Mouse (Mus musculus) liver, embryonic 12.5 days (tissue): ENCODE data around the gene Gemin5. TPM values are rescaled to one million over a fixed set of nuclear protein-coding genes. Genes with fewer than 3 reads are reported as not detected.
"Not testable (repeated sequence)": the region's sequence is repeated elsewhere in the genome, so short reads cannot be mapped to it uniquely, and the experiment has no call there.

Source experiments
- ATAC-seq: fragments of 200-750 bp; cut with Nextera tagmentation; 2 replicates; pipeline ENCODE4 v1.8.0; 2017; ENCODE audit warnings: moderate number of reproducible peaks, mild to moderate bottlenecking, moderate library complexity
- H3K27ac ChIP-seq: fragments of 300-500 bp; sonication (generic); 2 replicates; pipeline ENCODE4 v1.5.1; 2016; ENCODE audit warnings: mild to moderate bottlenecking
- H3K27me3 ChIP-seq: fragments of 300-500 bp; sonication (generic); replicated peaks from 2 replicates; pipeline ENCODE4 v1.6.1; 2016; ENCODE audit warnings: mild to moderate bottlenecking, moderate library complexity
- H3K36me3 ChIP-seq: fragments of 300-500 bp; sonication (generic); 2 replicates; pipeline ENCODE4 v1.6.1; 2016; ENCODE audit warnings: mild to moderate bottlenecking, moderate library complexity
- H3K4me1 ChIP-seq: fragments of 300-500 bp; sonication (generic); 2 replicates; pipeline ENCODE4 v1.6.1; 2016
- H3K4me2 ChIP-seq: fragments of 300-500 bp; sonication (generic); 2 replicates; pipeline ENCODE4 v1.6.1; 2016; ENCODE audit warnings: mild to moderate bottlenecking, moderate library complexity
- H3K4me3 ChIP-seq: fragments of 300-500 bp; sonication (generic); 2 replicates; pipeline ENCODE4 v1.5.1; 2016; ENCODE audit warnings: mild to moderate bottlenecking, moderate library complexity
- H3K9ac ChIP-seq: fragments of 300-500 bp; sonication (generic); 2 replicates; pipeline ENCODE4 v1.6.1; 2016; ENCODE audit warnings: mild to moderate bottlenecking, moderate library complexity
- H3K9me3 ChIP-seq: fragments of 300-500 bp; sonication (generic); replicated peaks from 2 replicates; pipeline ENCODE4 v1.6.1; 2016; ENCODE audit warnings: mild to moderate bottlenecking, moderate library complexity
- WGBS: fragments of 180-500 bp; shearing (Covaris S2); methylation state at CpG from one replicate; pipeline ENCODE4 v1.1.7; 2016; ENCODE audit not compliant: insufficient replicate concordance; 5-methylcytosine and 5-hydroxymethylcytosine counted together
- polyA plus RNA-seq: library from polyadenylated mRNA; unstranded; fragments of >200 nt; fragmentation: Nextera tagmentation; extraction: Ambion mirVana; gene quantifications from 2 replicates; pipeline ENCODE4 v1.2.1, GENCODE M21; 2016

Gemin5 gene
- polyA plus RNA-seq, 1 experiment from 2014 or later, result 25.4 TPM

GRCm38 (mm10) chr11:58103697-58104306 is 64.5 kb downstream of the Gemin5 start, which contains the start of gene Cnot8:
TSS of gene Cnot8 (plus strand) at chr11:58104153.
- WGBS, result under 1% methylated on average over 55 of the region's 55 CpGs
- Histone ChIP-seq H3K9me3 (no peaks in the 10 kb centered on the region), H3K36me3 (peaks cover 12% of the 10 kb centered on the region; the same call in 1 of the 2 replicates), H3K9ac (peak within 1 kb of the TSS; percentile 92), H3K27me3 (peaks cover 7% of the 10 kb centered on the region), H3K4me2 (peak within 1 kb of the TSS; percentile 87), H3K4me1 (peaks cover 44% of the 10 kb centered on the region), H3K4me3 (peak within 1 kb of the TSS; percentile 87), H3K27ac (peak within 1 kb of the TSS; percentile 90)
- ATAC-seq, result peak; percentile 96

DNA sequence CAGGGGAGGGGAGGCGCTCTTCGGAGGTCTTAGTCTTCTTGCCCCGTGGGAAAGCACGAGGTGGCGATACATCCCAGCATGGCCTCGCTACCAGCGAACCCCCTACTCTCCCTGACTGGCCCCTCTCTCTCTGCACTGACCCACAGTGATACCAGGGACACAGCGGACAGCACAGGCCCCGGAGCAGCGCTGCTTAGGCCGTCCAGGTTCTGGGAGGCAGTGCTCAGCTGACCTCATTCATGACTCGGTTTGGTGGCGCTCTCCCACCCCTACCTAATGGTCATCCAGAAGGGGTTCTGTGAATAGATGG is 65.0 kb downstream of the Gemin5 start:
- Histone ChIP-seq H3K4me3 (peak overlapping the region; percentile 87), H3K27me3 (peaks cover 12% of the 10 kb centered on the region), H3K27ac (peak overlapping the region; percentile 90), H3K9ac (peak overlapping the region; percentile 67), H3K9me3 (no peaks in the 10 kb centered on the region), H3K36me3 (0 out of 2 replicates have a peak, but pooled peaks cover 8% of the 10 kb centered on the region), H3K4me1 (peaks cover 44% of the 10 kb centered on the region), H3K4me2 (peak overlapping the region; percentile 87)
- WGBS, result 53% methylated on average over 13 of the region's 13 CpGs
- ATAC-seq, result peak; percentile 4

DNA sequence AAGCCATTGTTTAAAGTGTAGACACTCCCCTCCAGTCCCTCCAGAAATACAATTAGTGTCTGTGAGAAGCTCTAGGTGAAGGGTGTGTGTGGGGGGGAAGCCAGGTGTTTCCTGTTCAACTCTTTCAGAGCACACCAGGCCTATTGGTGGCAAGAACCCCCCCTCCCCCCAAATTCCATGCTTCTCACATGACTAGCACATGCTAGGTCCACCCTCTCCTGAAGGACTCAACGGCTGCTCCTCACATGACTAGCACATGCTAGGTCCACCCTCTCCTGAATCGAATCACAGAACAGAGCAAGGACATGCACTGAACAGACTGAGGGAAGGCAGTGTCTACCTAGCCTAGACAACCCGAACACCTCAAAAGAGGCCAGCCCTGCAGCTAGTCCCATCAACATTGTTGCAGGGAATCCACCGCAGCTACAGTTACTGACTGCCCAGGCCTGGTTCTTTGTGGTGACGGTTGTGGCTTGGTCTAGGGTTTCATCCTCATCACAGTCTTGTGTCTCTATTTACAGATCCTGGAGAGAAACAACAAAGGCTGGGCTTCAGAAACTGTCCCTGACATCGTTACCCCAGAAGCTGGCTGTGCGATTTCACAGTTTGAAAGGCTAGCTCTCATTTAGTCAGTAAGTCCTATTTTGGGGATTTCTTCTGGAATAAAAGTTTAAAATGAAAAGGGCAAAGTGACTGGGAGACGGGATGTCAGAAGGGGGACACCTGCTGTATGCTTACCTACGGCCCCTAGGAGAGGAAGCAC is 65.6 kb downstream of the Gemin5 start:
- Histone ChIP-seq H3K4me2 (peak overlapping the region; percentile 87), H3K9me3 (no peaks in the 10 kb centered on the region)
- ATAC-seq, result no peak

GRCm38 (mm10) chr11:58102146-58102545 is 66.2 kb downstream of the Gemin5 start:
- ATAC-seq, result no peak
- Histone ChIP-seq H3K4me2 (no peak overlapping the region), H3K27ac (no peak overlapping the region), H3K9me3 (no peaks in the 10 kb centered on the region), H3K27me3 (peaks cover 24% of the 10 kb centered on the region), H3K36me3 (0 out of 2 replicates have a peak, but pooled peaks cover 3% of the 10 kb centered on the region), H3K4me1 (peaks cover 43% of the 10 kb centered on the region), H3K9ac (no peak overlapping the region), H3K4me3 (no peak overlapping the region)
- 81% methylated on average over 3 of the region's 3 CpGs for WGBS

More for the DNA sequence above, 65.6 kb downstream of the Gemin5 start:
- H3K4me1 ChIP-seq, result peaks cover 43% of the 10 kb centered on the region
- peak overlapping the region; percentile 67; the same call in 1 of the 2 replicates for H3K9ac ChIP-seq
- 85% methylated on average over 9 of the region's 9 CpGs for WGBS
- H3K36me3 ChIP-seq, result 0 out of 2 replicates have a peak, but pooled peaks cover 5% of the 10 kb centered on the region
- H3K27ac ChIP-seq, result peak overlapping the region; percentile 90; the same call in 1 of the 2 replicates
- H3K27me3 ChIP-seq, result peaks cover 17% of the 10 kb centered on the region
- 0 out of 2 replicates have a peak overlapping the region, but pooled peaks have one; percentile 87 for H3K4me3 ChIP-seq

GRCm38 (mm10) chr11:58101194-58101720 is 67.1 kb downstream of the Gemin5 start:
- no peak overlapping the region for H3K4me2 ChIP-seq
- peaks cover 32% of the 10 kb centered on the region for H3K27me3 ChIP-seq
- no peak for ATAC-seq
- peaks cover 41% of the 10 kb centered on the region for H3K4me1 ChIP-seq
- H3K27ac ChIP-seq, result no peak overlapping the region
- no peak overlapping the region for H3K4me3 ChIP-seq
- no peak overlapping the region for H3K9ac ChIP-seq
- 0 out of 2 replicates have a peak, but pooled peaks cover 3% of the 10 kb centered on the region for H3K36me3 ChIP-seq
- no peaks in the 10 kb centered on the region for H3K9me3 ChIP-seq
- WGBS, result 66% methylated on average over 4 of the region's 4 CpGs

- Histone ChIP-seq H3K27me3 (peaks cover 41% of the 10 kb centered on the region), H3K4me2 (no peak overlapping the region), H3K36me3 (no peaks in the 10 kb centered on the region), H3K9ac (no peak overlapping the region), H3K4me3 (no peak overlapping the region), H3K4me1 (peaks cover 28% of the 10 kb centered on the region), H3K27ac (no peak overlapping the region), H3K9me3 (no peaks in the 10 kb centered on the region)
- 82% methylated on average over 2 of the region's 2 CpGs for WGBS
- no peak for ATAC-seq
Measured at GRCm38 (mm10) chr11:58100006-58100405, 68.3 kb downstream of the Gemin5 start.

GRCm38 (mm10) chr11:58098366-58098720 is 70.0 kb downstream of the Gemin5 start:
- H3K27ac ChIP-seq, ATAC-seq, H3K9ac ChIP-seq, H3K36me3 ChIP-seq, H3K9me3 ChIP-seq: not testable (repeated sequence)
- Histone ChIP-seq H3K27me3 (peaks cover 50% of the 10 kb centered on the region), H3K4me3 (0 out of 2 replicates have a peak overlapping the region, but pooled peaks have one; percentile 50), H3K4me1 (peaks cover 20% of the 10 kb centered on the region), H3K4me2 (peak overlapping the region; percentile 73; the same call in 1 of the 2 replicates)
- WGBS, result 51% methylated on average over 5 of the region's 5 CpGs

- Histone ChIP-seq H3K9ac (peak overlapping the region; percentile 35; the same call in 1 of the 2 replicates), H3K36me3 (no peaks in the 10 kb centered on the region), H3K27me3 (peaks cover 50% of the 10 kb centered on the region), H3K4me2 (peak overlapping the region; percentile 73), H3K9me3 (no peaks in the 10 kb centered on the region), H3K4me3 (peak overlapping the region; percentile 50), H3K4me1 (peaks cover 18% of the 10 kb centered on the region), H3K27ac (no peak overlapping the region)
- 3% methylated on average over 37 of the region's 38 CpGs for WGBS
- peak; percentile 40; the same call in 1 of the 2 replicates for ATAC-seq
Measured at GRCm38 (mm10) chr11:58097621-58098365, 70.5 kb downstream of the Gemin5 start.

DNA sequence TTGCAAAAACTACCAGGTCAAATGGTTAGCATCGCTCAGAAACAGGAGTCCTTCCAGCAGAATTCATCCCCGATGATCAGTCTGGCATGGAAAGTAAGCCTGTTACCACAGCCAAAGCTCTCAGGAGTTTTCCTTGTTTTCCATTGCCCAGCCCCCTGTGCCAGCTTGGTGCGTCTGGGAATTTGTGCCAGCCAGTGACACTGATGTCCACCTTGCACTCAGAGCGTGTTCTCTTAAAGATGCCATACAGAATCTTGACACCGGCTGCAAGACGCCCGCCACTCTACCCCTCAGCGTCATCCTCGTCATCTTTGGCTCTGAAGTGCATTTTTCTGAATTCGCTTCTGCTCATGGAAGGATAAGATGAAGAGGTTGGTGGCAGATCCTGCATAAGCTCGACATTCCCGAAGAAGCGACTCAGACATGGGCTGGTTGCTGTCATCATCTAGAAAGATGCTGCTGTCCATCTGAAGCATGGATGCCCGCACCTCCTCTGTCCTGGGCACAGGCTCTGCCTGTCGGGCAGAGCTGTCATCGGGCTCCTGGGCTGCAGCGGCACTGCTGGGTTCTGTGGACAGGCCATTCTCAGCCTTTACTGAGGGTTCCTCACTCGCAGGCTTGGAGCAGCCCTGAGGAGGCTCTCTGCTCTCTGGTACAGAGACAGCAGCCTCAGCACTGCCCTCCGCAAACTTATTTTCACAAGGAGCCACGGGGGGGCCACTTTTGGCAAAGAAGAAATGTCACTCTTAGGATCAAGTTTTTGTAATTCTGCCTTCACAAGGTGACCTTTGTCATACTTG is 71.3 kb downstream of the Gemin5 start:
- Histone ChIP-seq H3K36me3 (no peaks in the 10 kb centered on the region), H3K4me1 (peaks cover 22% of the 10 kb centered on the region), H3K9me3 (no peaks in the 10 kb centered on the region), H3K9ac (0 out of 2 replicates have a peak overlapping the region, but pooled peaks have one; percentile 35), H3K27me3 (peaks cover 55% of the 10 kb centered on the region), H3K4me3 (peak overlapping the region; percentile 50), H3K4me2 (peak overlapping the region; percentile 73; the same call in 1 of the 2 replicates), H3K27ac (no peak overlapping the region)
- WGBS, result 43% methylated on average over 20 of the region's 20 CpGs
- ATAC-seq, result no peak

DNA sequence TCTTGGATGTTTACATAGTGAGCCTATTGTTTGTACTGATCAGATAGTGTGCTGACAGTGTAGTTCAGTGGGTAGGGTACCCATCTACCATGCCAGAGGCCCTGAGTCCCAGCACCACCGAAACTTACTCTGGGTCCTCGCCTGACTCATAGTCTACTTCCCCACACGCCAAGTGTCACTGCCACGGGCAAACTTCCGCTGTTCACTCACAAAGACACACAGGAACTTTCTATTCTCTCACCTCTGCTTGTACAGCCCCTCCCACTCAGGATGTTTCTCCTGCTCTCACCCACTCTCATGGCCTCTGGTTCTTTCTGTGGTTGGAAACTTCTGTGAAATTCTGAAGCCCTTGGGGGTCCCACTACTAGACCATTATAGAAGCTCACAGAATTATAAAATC is 72.2 kb downstream of the Gemin5 start:
- Histone ChIP-seq H3K4me2 (no peak overlapping the region), H3K9me3 (no peaks in the 10 kb centered on the region), H3K36me3 (no peaks in the 10 kb centered on the region), H3K27me3 (peaks cover 55% of the 10 kb centered on the region), H3K9ac (no peak overlapping the region), H3K4me1 (peaks cover 22% of the 10 kb centered on the region), H3K4me3 (no peak overlapping the region), H3K27ac (no peak overlapping the region)
- ATAC-seq, result no peak
- 55% methylated on average over 5 of the region's 5 CpGs for WGBS

DNA sequence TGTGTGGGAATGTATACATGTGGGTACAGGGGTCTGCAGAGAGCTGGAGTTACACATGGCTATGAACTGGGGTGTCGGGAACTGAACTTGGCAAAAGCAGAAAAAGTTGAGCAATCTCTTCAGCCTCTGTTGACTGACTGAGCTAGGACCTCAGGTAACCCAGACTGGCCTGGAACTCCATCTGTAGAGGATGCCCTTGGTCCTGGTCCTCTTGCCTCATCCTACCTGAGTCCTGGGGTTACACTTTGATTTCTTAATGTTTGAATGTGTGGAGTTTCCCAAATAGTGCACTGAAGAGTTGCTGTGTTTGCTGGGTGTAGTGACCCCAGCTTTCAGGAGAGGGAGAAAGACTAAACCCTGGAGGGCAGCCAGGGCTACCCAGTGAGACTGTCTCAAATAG is 72.8 kb downstream of the Gemin5 start:
- 63% methylated on average over 1 of the region's 1 CpGs for WGBS
- Histone ChIP-seq H3K4me2 (no peak overlapping the region), H3K27ac (no peak overlapping the region), H3K9ac (no peak overlapping the region), H3K4me1 (peaks cover 22% of the 10 kb centered on the region), H3K36me3 (no peaks in the 10 kb centered on the region), H3K9me3 (no peaks in the 10 kb centered on the region), H3K27me3 (peaks cover 55% of the 10 kb centered on the region), H3K4me3 (no peak overlapping the region)
- no peak for ATAC-seq
